Mouse (Mus musculus) ES-E14 (cell line): ENCODE measurements around the gene Zfp451.

ENCODE experiments used
- HCFC1 ChIP-seq: IDR thresholded peaks from 2 replicates; pipeline ENCODE4 v1.6.1; 2012; ENCODE audit warnings: low read length, inconsistent platforms, borderline replicate concordance; ENCODE audit not compliant: insufficient read depth
- MAFK ChIP-seq: IDR thresholded peaks from 2 replicates; pipeline ENCODE4 v1.6.1; 2014; ENCODE audit warnings: mild to moderate bottlenecking, low read depth, low read length, inconsistent platforms; ENCODE audit not compliant: insufficient read depth
- ZC3H11A ChIP-seq: IDR thresholded peaks from 2 replicates; pipeline ENCODE4 v1.6.1; 2012; ENCODE audit warnings: low read depth, mild to moderate bottlenecking, inconsistent platforms, low read length, borderline replicate concordance
- ZNF384 ChIP-seq: IDR thresholded peaks from 2 replicates; pipeline ENCODE4 v1.6.1; 2012; ENCODE audit warnings: low read depth, low read length, inconsistent platforms

DNA sequence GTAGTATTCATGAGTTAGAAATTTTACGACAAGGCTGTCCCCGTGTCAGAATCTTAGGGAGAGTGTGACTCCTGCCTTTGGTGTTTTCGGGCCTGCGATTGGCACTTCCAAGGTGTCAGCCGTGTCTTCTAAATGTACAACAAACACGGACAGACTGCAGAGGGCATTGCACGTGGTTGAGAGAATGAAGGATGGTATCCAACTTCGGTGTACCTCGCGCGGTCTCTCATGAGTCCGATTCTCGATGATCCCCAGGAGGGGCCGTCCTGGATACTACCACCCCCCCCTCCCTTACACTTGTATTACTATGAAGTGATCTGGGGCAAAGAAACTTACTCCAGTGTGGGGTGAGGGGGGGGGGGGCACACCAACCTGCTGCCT is 57.4 kb downstream of the Zfp451 start:
- TF ChIP-seq HCFC1 (no peak), MAFK (no peak), ZC3H11A (no peak), ZNF384 (no peak)
